Mouse (Mus musculus): Measurements from ENCODE around the gene Krtap5-2.

Krtap5-2 gene

DNA sequence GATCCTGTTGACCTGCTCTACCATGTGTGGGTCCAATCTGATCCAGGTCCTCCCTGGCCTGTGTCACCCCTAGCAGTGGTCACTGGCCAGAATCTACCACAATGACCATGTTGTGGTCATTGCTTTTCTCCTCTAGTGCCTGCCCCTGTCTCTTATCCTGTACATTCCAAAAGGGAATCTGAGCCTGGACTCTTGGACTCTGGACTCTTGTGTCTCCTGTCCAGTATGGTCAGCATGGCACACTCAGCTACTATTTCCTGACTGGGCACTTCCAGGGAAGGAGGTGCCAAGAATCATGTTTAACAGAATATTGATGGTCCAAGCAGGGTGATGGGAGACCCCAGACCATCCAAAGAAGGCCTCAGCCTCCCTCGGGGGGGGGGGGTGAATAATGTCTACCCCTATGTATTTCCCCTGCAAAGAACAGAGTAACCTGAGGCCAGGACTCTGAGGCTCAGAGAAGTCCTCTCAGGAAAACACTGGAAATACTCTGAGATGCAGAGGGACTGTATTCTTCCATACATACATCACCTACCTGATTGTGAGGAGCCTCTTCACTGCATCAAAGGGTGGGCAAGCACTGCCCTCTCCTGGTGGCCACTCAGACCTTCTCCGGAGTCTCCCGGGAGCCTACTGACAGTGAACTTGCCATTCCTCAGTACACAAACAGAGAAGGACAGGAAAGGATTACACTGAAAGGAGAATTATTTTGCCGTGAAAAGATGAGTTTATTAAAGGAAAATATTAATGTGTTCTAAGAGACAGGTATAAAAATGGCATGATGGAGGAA, 41.4 kb downstream of the Krtap5-2 start:
- DNase-seq: no peak

DNA sequence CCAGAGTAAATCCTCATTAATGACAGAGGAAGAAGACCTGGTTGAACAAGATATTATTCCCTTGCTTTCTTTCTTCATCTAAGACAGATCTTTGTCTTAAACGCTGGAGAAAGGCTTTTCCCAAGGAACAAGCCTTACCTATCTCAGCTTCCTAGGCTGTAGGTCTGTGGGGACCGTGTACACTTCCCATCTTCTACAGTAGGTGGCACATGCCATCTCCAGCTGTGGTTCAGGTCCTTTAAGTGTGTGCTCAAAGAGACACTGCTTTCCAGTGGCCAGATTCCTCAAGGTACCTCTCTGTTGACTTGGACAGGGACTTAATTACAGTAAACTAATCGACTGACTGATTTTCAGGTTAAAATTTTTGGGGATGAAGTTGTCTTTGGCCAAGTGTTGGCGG, 47.0 kb downstream of the Krtap5-2 start:
- DNase-seq: no peak
